Mouse (Mus musculus) thymus, adult 2 months (tissue): ENCODE results near the gene Abhd17c. TPM values are rescaled to one million over a fixed set of nuclear protein-coding genes. Genes with fewer than 3 reads are reported as not detected.

ENCODE experiments used
- DNase-seq: peaks from one replicate; pipeline ENCODE4 v3.0.0; 2021
- H3K27ac ChIP-seq: fragments of 200-500 bp; 2 replicates; pipeline ENCODE4 v1.5.1; 2012; ENCODE audit warnings: low read length, control low read depth; ENCODE audit not compliant: control insufficient read depth, insufficient read depth
- H3K27me3 ChIP-seq: fragments of 200-500 bp; 2 replicates; pipeline ENCODE4 v1.6.1; 2012; ENCODE audit warnings: mild to moderate bottlenecking, low read length, moderate library complexity, mixed read lengths; ENCODE audit not compliant: control insufficient read depth, insufficient read depth
- H3K36me3 ChIP-seq: fragments of 200-500 bp; 2 replicates; pipeline ENCODE4 v1.6.1; 2012; ENCODE audit warnings: mild to moderate bottlenecking, low read length, moderate library complexity; ENCODE audit not compliant: control insufficient read depth, insufficient read depth
- H3K4me1 ChIP-seq: fragments of 200-500 bp; replicated peaks from 2 replicates; pipeline ENCODE4 v1.6.1; 2012; ENCODE audit warnings: low read length; ENCODE audit not compliant: control insufficient read depth, insufficient read depth
- H3K4me3 ChIP-seq: fragments of 200-500 bp; 2 replicates; pipeline ENCODE4 v1.5.1; 2012; ENCODE audit warnings: mild to moderate bottlenecking, low read length, control low read depth, moderate library complexity; ENCODE audit not compliant: control insufficient read depth, insufficient read depth
- CTCF ChIP-seq: fragments of 200-500 bp; IDR thresholded peaks from 2 replicates; pipeline ENCODE4 v1.5.1; 2012; ENCODE audit warnings: mild to moderate bottlenecking, control low read depth, low read length, moderate library complexity, borderline replicate concordance; ENCODE audit not compliant: control insufficient read depth, poor library complexity, insufficient read depth; ENCODE audit errors: extremely low read depth
- POLR2A ChIP-seq: fragments of 200-500 bp; IDR thresholded peaks from 2 replicates; pipeline ENCODE4 v1.6.1; 2012; ENCODE audit warnings: mild to moderate bottlenecking, low read length, control low read depth, moderate library complexity; ENCODE audit not compliant: control insufficient read depth, poor library complexity, insufficient read depth; ENCODE audit errors: extremely low read depth
- whole genome bisulfite sequencing: fragments of 180-500 bp; shearing (Covaris S2); methylation state at CpG from one replicate; pipeline ENCODE4 v1.1.7; 2018; 5-methylcytosine and 5-hydroxymethylcytosine counted together
- polyA plus RNA-seq: library from polyadenylated mRNA; depleted of rRNA; stranded (reverse); fragments of >200 nt; gene quantifications from 2 replicates; pipeline ENCODE4 v1.2.3, GENCODE M21; 2012

Abhd17c gene
- polyA plus RNA-seq, 1 experiment, result 78.7 TPM

- DNase-seq, result peak; percentile 61
- H3K4me1 ChIP-seq, result peaks cover 37% of the 10 kb centered on the region
- H3K27ac ChIP-seq, result peak overlapping the region; percentile 55; the same call in 1 of the 2 replicates
- no peak overlapping the region for H3K4me3 ChIP-seq
- peaks cover 14% of the 10 kb centered on the region for H3K36me3 ChIP-seq
- WGBS, result 6% methylated on average over 2 of the region's 2 CpGs
- TF ChIP-seq POLR2A, result no peak
- TF ChIP-seq CTCF, result no peak
- no peaks in the 10 kb centered on the region for H3K27me3 ChIP-seq
These were observed 36.3 kb downstream of the Abhd17c start for GRCm38 (mm10) chr7:84115385-84115784.

- TF ChIP-seq POLR2A, result no peak
- no peaks in the 10 kb centered on the region for H3K27me3 ChIP-seq
- H3K4me1 ChIP-seq, result peaks cover 33% of the 10 kb centered on the region
- no peak overlapping the region for H3K4me3 ChIP-seq
- peaks cover 14% of the 10 kb centered on the region for H3K36me3 ChIP-seq
- 93% methylated on average over 3 of the region's 3 CpGs for WGBS
- no peak for DNase-seq
- H3K27ac ChIP-seq, result no peak overlapping the region
These were observed 36.9 kb downstream of the Abhd17c start for GRCm38 (mm10) chr7:84114775-84115174.

- DNase-seq, result no peak
- no peak for TF ChIP-seq POLR2A
- no peak for TF ChIP-seq CTCF
- 96% methylated on average over 8 of the region's 8 CpGs for whole genome bisulfite sequencing
- no peaks in the 10 kb centered on the region for H3K27me3 ChIP-seq
- H3K4me3 ChIP-seq, result no peak overlapping the region
- H3K27ac ChIP-seq, result no peak overlapping the region
- H3K4me1 ChIP-seq, result peaks cover 21% of the 10 kb centered on the region
- peaks cover 14% of the 10 kb centered on the region for H3K36me3 ChIP-seq
These were observed 38.7 kb downstream of the Abhd17c start for GRCm38 (mm10) chr7:84113035-84113390.

GRCm38 (mm10) chr7:84112351-84113034, 39.2 kb downstream of the Abhd17c start:
- TF ChIP-seq POLR2A (no peak), CTCF (no peak)
- no peak for DNase-seq
- H3K4me1 ChIP-seq, result peaks cover 16% of the 10 kb centered on the region
- 98% methylated on average over 6 of the region's 6 CpGs for WGBS
- no peaks in the 10 kb centered on the region for H3K27me3 ChIP-seq
- H3K36me3 ChIP-seq, result peaks cover 14% of the 10 kb centered on the region
- no peak overlapping the region for H3K27ac ChIP-seq
- H3K4me3 ChIP-seq, result no peak overlapping the region

GRCm38 (mm10) chr7:84111716-84112350, 39.9 kb downstream of the Abhd17c start:
- no peak for DNase-seq
- peaks cover 14% of the 10 kb centered on the region for H3K36me3 ChIP-seq
- TF ChIP-seq CTCF (no peak), POLR2A (no peak)
- no peak overlapping the region for H3K27ac ChIP-seq
- 96% methylated on average over 10 of the region's 10 CpGs for WGBS
- no peaks in the 10 kb centered on the region for H3K27me3 ChIP-seq
- no peak overlapping the region for H3K4me3 ChIP-seq
- H3K4me1 ChIP-seq, result peaks cover 10% of the 10 kb centered on the region

GRCm38 (mm10) chr7:84106942-84107341, 44.8 kb downstream of the Abhd17c start:
- Histone ChIP-seq H3K27ac (no peak overlapping the region), H3K36me3 (no peaks in the 10 kb centered on the region; the same call in 1 of the 2 replicates), H3K4me3 (no peak overlapping the region), H3K27me3 (no peaks in the 10 kb centered on the region), H3K4me1 (no peaks in the 10 kb centered on the region)
- TF ChIP-seq POLR2A, result no peak
- no peak for TF ChIP-seq CTCF
- no peak for DNase-seq
- WGBS, result 98% methylated on average over 1 of the region's 1 CpGs

GRCm38 (mm10) chr7:84102589-84102988, 49.1 kb downstream of the Abhd17c start:
- no peak overlapping the region for H3K27ac ChIP-seq
- H3K4me3 ChIP-seq, result no peak overlapping the region
- no peaks in the 10 kb centered on the region for H3K4me1 ChIP-seq
- DNase-seq, result no peak
- WGBS, result 90% methylated on average over 1 of the region's 1 CpGs
- no peak for TF ChIP-seq POLR2A
- no peak for TF ChIP-seq CTCF
- no peaks in the 10 kb centered on the region for H3K36me3 ChIP-seq
- H3K27me3 ChIP-seq, result no peaks in the 10 kb centered on the region
